Mouse (Mus musculus) gastrocnemius, postnatal 14 days (tissue): ENCODE results near the gene Olfr71. TPM values are rescaled to one million over a fixed set of nuclear protein-coding genes. Genes with fewer than 3 reads are reported as not detected.

Experiments used
- DNase-seq: peaks from one replicate; pipeline ENCODE4 v3.0.0; 2021; ENCODE audit warnings: mixed read lengths
- intact Hi-C: fragments of 180-260 bp; cut with DNase I; formaldehyde crosslinking; loops from one replicate; pipeline ENCODE4 v1.15.1; 2025; ENCODE audit warnings: low total_unique reads
- long read RNA-seq, 2 experiments: library from polyadenylated mRNA; stranded (forward); transcript quantifications; one replicate each; pipeline ENCODE4 v2.0.0; 2021
- total RNA-seq, 2 experiments: library from RNA; stranded (reverse); gene quantifications; 2 replicates each; pipeline ENCODE4 v1.2.3; 2021

Gene Olfr71
- total RNA-seq = not detected
- long read RNA-seq, experiment 1 = 0 reads
- long read RNA-seq, experiment 2 = 0 reads

GRCm38 (mm10) chr4:43709869-43710268, at the start of gene Olfr71:
Gene Olfr71 (minus strand): TSS chr4:43710255.
- intact Hi-C loops = loop anchor here (2.0 to 5.0 kb wide), 2 partner anchors 38 to 79 kb away; partner anchors contain the start of gene Npr2
- no peak for DNase-seq

- DNase-seq = no peak
- intact Hi-C loops = no loop called here
Measured at GRCm38 (mm10) chr4:43757213-43757612, 47.2 kb upstream of the Olfr71 start.

- no peak for DNase-seq
- intact Hi-C loops = no loop called here
Measured at GRCm38 (mm10) chr4:43745187-43745586, 35.1 kb upstream of the Olfr71 start.

- DNase-seq = no peak
- intact Hi-C loops = no loop called here
Measured at GRCm38 (mm10) chr4:43743099-43743498, 33.0 kb upstream of the Olfr71 start.

GRCm38 (mm10) chr4:43742637-43743036, 32.6 kb upstream of the Olfr71 start:
- intact Hi-C loops = no loop called here
- no peak for DNase-seq

GRCm38 (mm10) chr4:43741526-43741925, 31.5 kb upstream of the Olfr71 start:
- intact Hi-C loops = no loop called here
- DNase-seq = no peak

GRCm38 (mm10) chr4:43738989-43739674, 29.1 kb upstream of the Olfr71 start:
- intact Hi-C loops = no loop called here

GRCm38 (mm10) chr4:43737144-43737543, 27.1 kb upstream of the Olfr71 start:
- intact Hi-C loops = no loop called here

More at GRCm38 (mm10) chr4:43738989-43739674, 29.1 kb upstream of the Olfr71 start:
- DNase-seq = no peak

GRCm38 (mm10) chr4:43733186-43733585, 23.1 kb upstream of the Olfr71 start:
- DNase-seq = peak; percentile 41
- intact Hi-C loops = no loop called here

More at GRCm38 (mm10) chr4:43737144-43737543, 27.1 kb upstream of the Olfr71 start:
- DNase-seq = no peak

GRCm38 (mm10) chr4:43732171-43732570, 22.1 kb upstream of the Olfr71 start:
- no peak for DNase-seq
- intact Hi-C loops = no loop called here

GRCm38 (mm10) chr4:43730750-43731297, 20.8 kb upstream of the Olfr71 start:
- intact Hi-C loops = no loop called here
- no peak for DNase-seq

- intact Hi-C loops = no loop called here
Measured at GRCm38 (mm10) chr4:43729794-43730550, 19.9 kb upstream of the Olfr71 start, which contains the start of gene Spaar. Gene Spaar (plus strand): TSS chr4:43730034.

GRCm38 (mm10) chr4:43729126-43729525, 19.1 kb upstream of the Olfr71 start:
- intact Hi-C loops = no loop called here
- no peak for DNase-seq

More at GRCm38 (mm10) chr4:43729794-43730550, 19.9 kb upstream of the Olfr71 start, which contains the start of gene Spaar:
- DNase-seq = peak; percentile 69

GRCm38 (mm10) chr4:43728576-43728954, 18.5 kb upstream of the Olfr71 start:
- intact Hi-C loops = no loop called here
- peak; percentile 63 for DNase-seq

- intact Hi-C loops = no loop called here
- DNase-seq = no peak
Measured at GRCm38 (mm10) chr4:43727718-43728575, 17.9 kb upstream of the Olfr71 start.

- intact Hi-C loops = no loop called here
- peak; percentile 84 for DNase-seq
Measured at GRCm38 (mm10) chr4:43726995-43727394, 16.9 kb upstream of the Olfr71 start, which contains the start of gene Hrct1. Gene Hrct1 (plus strand): TSS chr4:43727188.

- no peak for DNase-seq
- intact Hi-C loops = no loop called here
Measured at GRCm38 (mm10) chr4:43726228-43726993, 16.4 kb upstream of the Olfr71 start.

- intact Hi-C loops = no loop called here
- DNase-seq = peak; percentile 53
Measured at GRCm38 (mm10) chr4:43724764-43725163, 14.7 kb upstream of the Olfr71 start.

- DNase-seq = no peak
- intact Hi-C loops = no loop called here
Measured at GRCm38 (mm10) chr4:43722191-43722590, 12.1 kb upstream of the Olfr71 start.
